Mouse (Mus musculus) cortical plate, adult 2 months (tissue): ENCODE results near the gene Cmtm2b.

ENCODE experiments used
- CTCF ChIP-seq: fragments of 200-500 bp; IDR thresholded peaks from 2 replicates; pipeline ENCODE4 v1.5.1; 2011; ENCODE audit warnings: mild to moderate bottlenecking, control low read depth, low read length; ENCODE audit not compliant: insufficient read depth; ENCODE audit errors: extremely low read depth
- POLR2A ChIP-seq: fragments of 200-500 bp; IDR thresholded peaks from 2 replicates; pipeline ENCODE4 v1.6.1; 2011; ENCODE audit warnings: mild to moderate bottlenecking, low read length, control low read depth; ENCODE audit not compliant: insufficient read depth; ENCODE audit errors: extremely low read depth

DNA sequence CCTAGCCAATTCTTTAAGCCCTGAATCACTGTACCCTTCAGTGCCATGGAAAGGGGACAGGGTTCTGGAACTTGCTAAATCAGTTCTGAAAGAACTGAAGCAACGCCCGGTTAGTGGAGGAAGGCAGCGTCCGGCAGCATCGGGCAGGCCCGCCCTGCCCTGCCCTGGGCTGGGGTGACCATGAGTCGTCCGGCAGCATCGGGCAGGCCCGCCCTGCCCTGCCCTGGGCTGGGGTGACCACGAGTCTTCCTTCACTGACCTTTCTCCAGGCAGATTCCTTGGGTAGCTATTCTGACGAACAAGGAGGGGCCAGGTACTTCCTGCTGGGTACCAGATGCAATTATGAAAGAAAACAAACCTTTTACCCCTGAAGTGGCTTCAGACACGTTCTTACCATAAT lies 28.0 kb downstream of the Cmtm2b start:
- TF ChIP-seq POLR2A, result no peak
- TF ChIP-seq CTCF, result no peak
